Mouse (Mus musculus) adrenal gland, postnatal 10 days (tissue): ENCODE data around the gene Atg14. TPM values are rescaled to one million over a fixed set of nuclear protein-coding genes. Genes with fewer than 3 reads are reported as not detected.
"Not testable (repeated sequence)": the region's sequence is repeated elsewhere in the genome, so short reads cannot be mapped to it uniquely, and the experiment has no call there.

Experiments
- DNase-seq: peaks from one replicate; pipeline ENCODE4 v3.0.0; 2021; ENCODE audit warnings: mixed read lengths
- total RNA-seq, 2 experiments: library from RNA; stranded (reverse); gene quantifications; 2 replicates each; pipeline ENCODE4 v1.2.3; 2021

The Atg14 gene
- total RNA-seq, 2 experiments from 2014 or later = 10.3 to 14.2 TPM

- no peak for DNase-seq
These were observed 26.2 kb downstream of the Atg14 start for GRCm38 (mm10) chr14:47544286-47544685.

GRCm38 (mm10) chr14:47542283-47542682 lies 28.2 kb downstream of the Atg14 start:
- DNase-seq = no peak

- peak; percentile 14 for DNase-seq
These were observed 29.0 kb downstream of the Atg14 start for GRCm38 (mm10) chr14:47541325-47541948.

- no peak for DNase-seq
These were observed 35.4 kb downstream of the Atg14 start for GRCm38 (mm10) chr14:47535096-47535495.

- no peak for DNase-seq
These were observed 36.3 kb downstream of the Atg14 start for GRCm38 (mm10) chr14:47534176-47534525.

- peak; percentile 64 for DNase-seq
These were observed 36.9 kb downstream of the Atg14 start for GRCm38 (mm10) chr14:47533365-47534175.

- DNase-seq = no peak
These were observed 38.0 kb downstream of the Atg14 start for GRCm38 (mm10) chr14:47532496-47532895.

GRCm38 (mm10) chr14:47529592-47529991 lies 40.9 kb downstream of the Atg14 start:
- not testable (repeated sequence) for DNase-seq

- DNase-seq = peak; percentile 74
These were observed 41.4 kb downstream of the Atg14 start for GRCm38 (mm10) chr14:47529019-47529418.

- no peak for DNase-seq
These were observed 42.2 kb downstream of the Atg14 start for GRCm38 (mm10) chr14:47528293-47528692.

GRCm38 (mm10) chr14:47527833-47528232 lies 42.6 kb downstream of the Atg14 start:
- no peak for DNase-seq

GRCm38 (mm10) chr14:47525861-47526260 lies 44.6 kb downstream of the Atg14 start:
- no peak for DNase-seq

- no peak for DNase-seq
These were observed 45.1 kb downstream of the Atg14 start for GRCm38 (mm10) chr14:47525374-47525773.

- DNase-seq = peak; percentile 17
These were observed 48.1 kb downstream of the Atg14 start for GRCm38 (mm10) chr14:47522301-47522700.

- no peak for DNase-seq
These were observed 48.8 kb downstream of the Atg14 start for GRCm38 (mm10) chr14:47521609-47522008.

GRCm38 (mm10) chr14:47520751-47521449 lies 49.5 kb downstream of the Atg14 start:
- DNase-seq = no peak

- peak; percentile 85 for DNase-seq
These were observed 51.8 kb downstream of the Atg14 start for GRCm38 (mm10) chr14:47518619-47519018.

GRCm38 (mm10) chr14:47516755-47517154 lies 53.7 kb downstream of the Atg14 start:
- DNase-seq = no peak

- DNase-seq = no peak
These were observed 54.8 kb downstream of the Atg14 start for GRCm38 (mm10) chr14:47515636-47516035.

GRCm38 (mm10) chr14:47514816-47515453 lies 55.5 kb downstream of the Atg14 start:
- peak; percentile 58 for DNase-seq

GRCm38 (mm10) chr14:47513606-47514005 lies 56.8 kb downstream of the Atg14 start:
- no peak for DNase-seq

- DNase-seq = no peak
These were observed 60.2 kb downstream of the Atg14 start for GRCm38 (mm10) chr14:47510244-47510643.

- no peak for DNase-seq
These were observed 62.4 kb downstream of the Atg14 start for GRCm38 (mm10) chr14:47508035-47508434.
